Mouse (Mus musculus) thymus, postnatal 0 days (tissue): ENCODE measurements around the gene 1700123O20Rik. TPM values are rescaled to one million over a fixed set of nuclear protein-coding genes. Genes with fewer than 3 reads are reported as not detected.

ENCODE experiments used
- DNase-seq: peaks from one replicate; pipeline ENCODE4 v3.0.0-alpha.2; 2015; ENCODE audit warnings: low spot score
- microRNA-seq: library from miRNA; unstranded; fragments of <30 nt; microRNA quantifications from one replicate; pipeline ENCODE4, GENCODE M21; 2016; ENCODE audit warnings: borderline number of aligned reads
- polyA plus RNA-seq: library from polyadenylated mRNA; unstranded; fragments of >200 nt; fragmentation: Nextera tagmentation; extraction: Ambion mirVana; gene quantifications from 2 replicates; pipeline ENCODE4 v1.2.1, GENCODE M21; 2015

The 1700123O20Rik gene
- polyA plus RNA-seq, 1 experiment from 2014 or later: 101 TPM

DNA sequence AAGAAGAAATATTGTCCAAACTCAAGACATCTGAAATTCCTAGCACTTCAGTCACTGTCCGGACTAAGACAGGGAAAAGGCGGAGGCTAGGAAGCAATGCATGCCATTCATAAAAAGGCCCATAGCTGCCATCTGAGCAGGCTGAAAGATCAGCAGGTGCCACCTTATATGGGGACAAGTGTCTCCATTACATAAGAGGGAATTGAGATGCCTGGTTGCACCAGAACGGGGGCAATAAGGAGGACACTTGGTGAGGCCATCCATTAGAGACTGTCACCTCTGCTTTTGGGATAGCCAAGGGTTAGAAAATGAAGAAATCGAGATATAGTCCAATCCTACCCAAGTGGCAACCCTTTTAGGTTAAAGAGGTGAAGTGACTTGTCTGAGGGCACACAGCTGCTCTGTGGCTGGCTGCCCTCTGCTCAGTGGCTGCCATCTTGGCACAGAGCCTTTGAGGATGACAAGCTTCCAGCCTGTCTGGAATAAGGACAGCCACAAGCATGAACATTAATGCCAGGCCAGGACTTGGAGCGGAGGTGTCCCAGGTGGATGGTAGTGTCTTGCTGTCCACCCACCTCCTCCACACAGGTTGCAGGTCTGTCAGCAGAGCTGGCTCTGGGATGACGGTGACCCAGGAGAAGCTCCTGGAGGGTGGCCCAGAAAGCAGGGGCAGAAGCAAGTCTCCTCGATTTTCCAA, 34.8 kb downstream of the 1700123O20Rik start:
- DNase-seq: no peak

DNA sequence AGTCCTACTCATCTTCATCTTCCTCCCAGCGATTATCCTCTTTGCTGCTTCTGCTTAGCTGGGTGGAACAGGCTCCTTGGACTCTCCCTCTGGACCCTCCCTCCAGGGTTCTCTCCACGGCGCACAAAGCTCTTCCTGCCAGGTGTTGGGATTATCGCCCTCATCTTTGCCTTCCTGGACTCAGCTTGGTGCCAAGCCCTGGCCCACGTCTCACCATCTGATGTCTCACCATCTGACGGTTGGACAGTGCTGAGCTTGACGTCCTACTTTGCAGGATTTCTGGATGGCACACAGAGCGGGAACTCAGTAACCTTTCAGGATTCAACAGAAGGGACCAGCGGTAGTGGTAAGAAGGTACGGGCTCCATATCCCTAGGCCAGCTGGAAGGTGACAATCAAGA, 35.7 kb downstream of the 1700123O20Rik start:
- DNase-seq: no peak

DNA sequence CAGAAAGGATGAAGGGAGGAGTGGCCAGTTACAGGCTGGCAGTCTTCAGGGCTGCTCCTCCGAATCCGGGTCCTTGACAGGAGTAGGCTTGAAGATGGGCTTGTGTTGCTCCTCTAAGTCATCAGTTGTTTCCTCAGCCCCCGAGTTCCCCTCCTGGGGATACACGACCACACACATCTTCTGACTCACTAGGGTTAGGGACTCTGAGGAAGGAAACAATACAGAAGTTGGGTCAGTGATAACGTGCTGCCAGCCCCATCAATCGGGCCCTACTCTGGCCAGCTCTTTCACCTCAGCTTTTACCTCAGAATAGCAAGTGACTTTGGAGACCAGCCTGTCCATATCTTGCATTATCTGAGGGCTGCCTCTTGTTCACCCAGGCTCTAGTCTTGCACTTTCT, 38.0 kb downstream of the 1700123O20Rik start:
- no peak for DNase-seq

DNA sequence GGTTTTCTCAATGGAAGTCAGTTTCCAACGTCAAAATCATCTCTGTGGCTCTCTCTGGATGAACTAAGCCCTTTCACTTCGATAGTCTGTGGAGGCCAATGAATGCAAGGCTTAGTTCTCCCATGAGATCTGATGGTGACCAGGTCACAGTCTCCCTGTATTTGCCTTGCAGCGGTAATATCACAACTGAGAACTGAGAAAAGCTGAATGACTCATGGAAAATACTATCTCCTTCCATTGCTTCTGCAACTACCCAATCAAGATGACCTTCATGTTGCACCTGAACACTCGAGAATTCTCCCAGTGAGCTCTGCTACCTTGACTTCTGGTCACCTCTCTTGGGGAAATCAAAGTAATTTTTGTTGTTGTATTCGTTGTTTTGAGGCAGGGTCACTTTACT, 41.5 kb downstream of the 1700123O20Rik start:
- no peak for DNase-seq

DNA sequence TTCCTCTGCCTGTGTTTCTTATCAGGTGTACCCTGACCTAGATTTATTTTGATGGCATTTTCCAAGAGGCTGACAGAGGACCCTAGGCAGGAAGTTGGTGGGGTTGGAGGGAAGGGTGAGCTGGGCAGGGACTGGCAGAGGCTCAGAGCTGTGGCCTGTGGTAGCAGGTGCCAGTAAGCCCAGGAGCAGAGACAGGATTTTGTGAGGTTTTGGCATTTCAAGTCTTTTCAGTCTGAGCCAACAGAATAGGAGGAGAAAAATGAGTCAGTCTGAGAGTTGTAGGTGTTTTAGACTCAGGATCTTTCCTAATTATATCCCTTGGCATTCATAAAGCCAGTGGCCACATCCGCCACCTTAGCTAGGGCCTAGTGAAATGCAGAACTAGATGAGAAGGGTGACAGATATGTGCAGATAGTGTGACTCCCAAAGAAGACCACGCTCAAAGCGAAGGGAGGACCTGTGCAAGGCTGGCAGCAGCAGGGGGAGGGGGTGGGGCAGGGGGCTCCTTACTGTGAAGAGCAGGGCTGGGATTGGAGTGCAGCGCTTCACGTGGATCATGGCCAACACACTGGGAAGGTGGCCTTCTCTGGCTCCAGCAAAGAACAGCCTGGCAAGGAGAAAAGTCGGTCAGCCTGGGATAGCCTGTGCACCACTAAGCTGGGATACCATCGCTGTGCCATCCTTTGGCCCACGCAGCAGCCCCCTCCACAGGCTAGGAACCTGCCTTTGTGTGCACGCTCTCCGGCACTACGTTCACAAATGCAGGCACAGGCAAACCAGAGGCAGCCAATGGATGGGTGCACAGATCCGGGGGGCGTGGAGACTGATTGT, 43.0 kb downstream of the 1700123O20Rik start:
- DNase-seq: no peak

DNA sequence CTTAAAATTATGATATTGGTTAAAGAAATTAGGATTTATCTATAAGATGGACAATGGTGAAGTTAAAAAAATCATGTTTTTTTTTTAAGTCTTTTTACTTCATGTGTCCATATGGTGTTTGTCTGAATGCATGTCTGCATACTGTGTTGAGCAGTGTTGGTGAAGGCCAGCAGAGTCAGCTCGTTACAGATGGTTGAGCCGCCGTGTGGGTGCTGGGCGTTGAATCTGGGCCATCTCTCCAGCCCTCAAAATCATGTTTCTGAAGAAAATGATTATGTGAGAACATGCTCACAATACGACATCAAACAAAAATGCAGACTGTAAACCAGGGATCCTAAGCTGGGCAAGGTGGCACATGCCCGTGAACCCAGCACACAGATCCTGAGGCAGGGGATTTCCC, 44.3 kb downstream of the 1700123O20Rik start:
- DNase-seq: no peak

DNA sequence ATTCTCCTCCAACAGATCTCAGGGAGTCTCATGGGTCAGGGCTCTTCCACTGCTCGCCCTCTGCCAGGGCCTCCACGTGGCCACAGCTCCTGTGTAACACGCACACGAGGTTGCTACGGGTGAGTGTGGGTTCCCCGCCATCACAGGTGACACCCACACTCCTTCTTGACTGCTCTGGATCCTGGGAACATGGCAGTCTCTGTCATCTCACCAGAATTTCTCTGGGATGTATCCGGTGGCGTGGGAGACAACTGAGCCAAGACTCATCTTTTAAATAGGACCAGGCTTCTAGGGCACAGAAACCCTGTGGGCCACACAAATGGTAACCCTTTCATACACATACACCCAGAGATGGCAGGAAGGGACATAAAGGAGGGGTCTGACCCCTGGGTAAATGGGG, 46.2 kb downstream of the 1700123O20Rik start:
- no peak for DNase-seq

DNA sequence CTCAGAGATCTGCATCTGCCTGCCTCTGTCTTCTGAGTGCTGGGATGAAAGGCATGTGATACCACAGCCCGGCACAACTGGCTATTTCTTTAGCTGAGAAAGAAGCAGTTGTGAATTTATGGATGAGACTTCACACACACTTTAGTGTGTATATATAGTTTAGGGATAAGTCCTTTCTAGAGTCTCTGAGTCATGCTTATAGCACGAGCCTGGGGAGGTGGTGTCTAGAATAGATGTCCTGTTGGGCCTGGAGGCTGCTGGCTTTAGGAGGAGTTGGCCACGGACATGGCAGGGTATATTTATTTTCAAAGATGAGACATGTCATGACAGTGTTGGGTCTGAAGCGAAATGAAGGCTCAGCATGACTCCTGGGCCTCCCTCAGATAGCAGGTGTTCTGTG, 48.0 kb downstream of the 1700123O20Rik start:
- no peak for DNase-seq

DNA sequence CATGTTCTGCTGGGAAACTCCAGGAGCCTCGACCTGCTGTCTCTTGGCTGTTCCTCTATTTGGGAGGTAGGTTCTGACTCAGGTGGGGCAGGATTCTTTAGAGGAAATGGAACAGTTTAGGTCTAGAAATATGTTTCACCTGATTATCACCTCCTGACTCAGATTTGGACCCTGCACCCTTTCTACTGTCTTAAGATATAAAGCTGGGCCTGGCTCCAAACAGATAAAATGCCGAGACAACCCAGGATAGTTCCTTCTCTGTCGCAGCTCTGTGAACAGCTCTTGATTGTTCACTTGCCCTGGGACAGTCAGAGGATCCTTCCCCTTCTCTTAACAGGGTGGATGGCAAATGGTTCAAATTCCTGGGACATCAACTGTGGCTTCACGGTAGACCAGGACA, 49.2 kb downstream of the 1700123O20Rik start:
- DNase-seq: no peak

DNA sequence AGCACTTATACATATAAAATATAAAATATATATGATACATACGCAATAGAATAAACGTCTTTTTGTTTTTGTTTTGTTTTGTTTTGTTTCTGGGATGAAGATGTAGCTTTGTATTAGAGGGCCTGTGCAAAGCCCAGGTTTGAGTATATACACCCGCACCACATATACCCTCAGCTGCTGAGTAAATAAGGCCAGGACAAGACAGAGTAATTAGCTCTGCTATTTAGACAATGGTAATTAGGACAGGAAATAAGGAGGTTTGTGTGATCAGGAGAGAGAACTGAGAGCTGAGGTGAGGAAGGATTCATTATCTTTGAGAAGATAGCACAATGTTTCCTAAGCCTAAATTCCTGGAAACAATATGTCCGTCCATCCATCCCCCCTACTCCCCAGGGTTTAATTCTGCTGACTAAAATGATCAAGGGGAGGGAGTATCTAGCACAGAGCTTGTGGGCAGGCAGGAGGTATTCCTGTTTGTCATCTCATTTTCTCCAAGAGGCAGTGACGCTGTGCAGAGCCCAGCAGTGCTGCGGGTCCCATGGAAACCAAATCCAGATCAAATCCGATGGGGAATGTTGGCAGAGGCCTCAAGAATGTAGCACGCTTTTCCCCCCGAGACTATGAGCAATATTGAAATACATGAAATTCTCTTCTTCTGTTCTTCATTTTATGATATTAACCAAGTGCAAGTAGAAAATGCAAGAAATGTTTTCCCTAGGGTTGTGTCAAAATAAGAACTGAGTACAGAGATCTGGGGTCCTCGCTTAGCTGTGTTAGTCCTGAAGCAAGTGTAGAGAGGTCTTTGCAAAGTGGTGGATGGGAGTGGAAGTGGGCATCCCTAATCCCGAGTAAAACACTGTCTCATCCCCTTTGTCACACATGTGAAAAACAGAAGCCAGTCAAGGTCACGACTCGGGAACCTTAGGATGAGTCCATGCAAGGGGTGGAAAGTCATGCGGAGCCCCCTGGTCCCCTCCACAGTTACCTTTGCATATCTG, 50.8 kb downstream of the 1700123O20Rik start:
- DNase-seq: no peak

DNA sequence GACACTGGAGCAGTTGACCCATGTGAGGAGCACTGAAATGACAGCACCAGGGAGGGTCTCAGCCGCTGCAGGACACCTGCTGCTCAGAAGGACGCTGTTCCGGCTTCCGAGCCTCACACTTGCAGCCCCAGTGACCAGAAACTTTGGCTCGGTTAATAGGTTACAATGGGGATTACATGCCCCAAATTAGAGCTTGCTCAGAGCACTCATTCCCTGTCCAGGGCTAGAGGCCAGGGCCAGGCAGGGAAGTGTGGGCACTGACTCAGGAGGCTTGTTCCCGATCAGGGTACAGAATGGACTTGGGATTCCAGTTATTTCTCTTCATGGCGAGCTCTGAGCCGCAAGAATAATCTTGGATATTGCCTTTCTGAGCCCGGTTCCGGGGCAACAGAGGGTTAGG, 51.6 kb downstream of the 1700123O20Rik start:
- DNase-seq: no peak

Small RNAs within 50 kb of the gene (microRNA-seq; reads per million reads assigned to microRNA genes)
- not detected for gene Mir6948

Other genes with a start within 250 kb of the 1700123O20Rik start
- gene Lrp10, start 222.1 kb upstream of the 1700123O20Rik start, polyA plus RNA-seq: 88.3 and 93.7 TPM in 2 replicates
- 1.1 and 2.1 TPM in 2 replicates for gene Rem2, start 210.1 kb upstream of the 1700123O20Rik start, polyA plus RNA-seq
- 62.9 and 64.6 TPM in 2 replicates for gene Prmt5, start 168.7 kb upstream of the 1700123O20Rik start, polyA plus RNA-seq
- 111 and 113 TPM in 2 replicates for gene Haus4, start 131.6 kb upstream of the 1700123O20Rik start, polyA plus RNA-seq
- gene Ajuba, start 108.7 kb upstream of the 1700123O20Rik start, polyA plus RNA-seq: 11.9 and 14.9 TPM in 2 replicates
- 4.7 and 5.0 TPM in 2 replicates for gene 4931414P19Rik, start 80.2 kb upstream of the 1700123O20Rik start, polyA plus RNA-seq
- gene Psmb5, start 68.2 kb upstream of the 1700123O20Rik start, polyA plus RNA-seq: 387 and 424 TPM in 2 replicates
- gene Psmb11, start 64.8 kb upstream of the 1700123O20Rik start, polyA plus RNA-seq: 82.4 and 117 TPM in 2 replicates
- not detected in 2 replicates for gene Gm17606, start 45.3 kb upstream of the 1700123O20Rik start, polyA plus RNA-seq
- 5.2 and 5.4 TPM in 2 replicates for gene Cdh24, start 44.9 kb upstream of the 1700123O20Rik start, polyA plus RNA-seq
- gene Acin1, start 715 bp downstream of the 1700123O20Rik start, polyA plus RNA-seq: 137 and 173 TPM in 2 replicates
- 0.09 and 0.18 TPM in 2 replicates for gene Gm29776, start 12.6 kb downstream of the 1700123O20Rik start, polyA plus RNA-seq
- gene Cebpe, start 26.0 kb downstream of the 1700123O20Rik start, polyA plus RNA-seq: not detected in 2 replicates
- gene Slc7a8, start 95.7 kb downstream of the 1700123O20Rik start, polyA plus RNA-seq: 0.94 and 1.2 TPM in 2 replicates
- not detected in 2 replicates for gene Rnf212b, start 127.9 kb downstream of the 1700123O20Rik start, polyA plus RNA-seq
- gene Homez, start 184.7 kb downstream of the 1700123O20Rik start, polyA plus RNA-seq: 7.2 and 8.8 TPM in 2 replicates
- gene Ppp1r3e, start 191.3 kb downstream of the 1700123O20Rik start, polyA plus RNA-seq: 1.8 and 2.2 TPM in 2 replicates
- gene Bcl2l2, start 197.2 kb downstream of the 1700123O20Rik start, polyA plus RNA-seq: 1.5 and 1.7 TPM in 2 replicates
- gene Gm20521, start 197.2 kb downstream of the 1700123O20Rik start, polyA plus RNA-seq: 1.2 TPM in 1 of 2 replicates, not detected in the other
- 91.7 and 109 TPM in 2 replicates for gene Pabpn1, start 206.3 kb downstream of the 1700123O20Rik start, polyA plus RNA-seq
- gene Slc22a17, start 226.9 kb downstream of the 1700123O20Rik start, polyA plus RNA-seq: 4.1 and 4.3 TPM in 2 replicates
- gene Efs, start 239.9 kb downstream of the 1700123O20Rik start, polyA plus RNA-seq: 8.2 and 9.2 TPM in 2 replicates
- not detected in 2 replicates for gene Il25, start 246.5 kb downstream of the 1700123O20Rik start, polyA plus RNA-seq